Mouse (Mus musculus) telencephalon, adult 2 months (tissue): ENCODE measurements around the gene Vasp.
"Not testable (repeated sequence)": the region's sequence is repeated elsewhere in the genome, so short reads cannot be mapped to it uniquely, and the experiment has no call there.

Source experiments
- DNase-seq: peaks from one replicate; pipeline ENCODE4 v3.0.0-alpha.2; 2011; ENCODE audit warnings: low read depth, low spot score

Vasp gene

GRCm38 (mm10) chr7:19303770-19304169 is 32.2 kb upstream of the Vasp start:
- no peak for DNase-seq

GRCm38 (mm10) chr7:19303046-19303305 is 31.4 kb upstream of the Vasp start:
- DNase-seq: no peak

DNA sequence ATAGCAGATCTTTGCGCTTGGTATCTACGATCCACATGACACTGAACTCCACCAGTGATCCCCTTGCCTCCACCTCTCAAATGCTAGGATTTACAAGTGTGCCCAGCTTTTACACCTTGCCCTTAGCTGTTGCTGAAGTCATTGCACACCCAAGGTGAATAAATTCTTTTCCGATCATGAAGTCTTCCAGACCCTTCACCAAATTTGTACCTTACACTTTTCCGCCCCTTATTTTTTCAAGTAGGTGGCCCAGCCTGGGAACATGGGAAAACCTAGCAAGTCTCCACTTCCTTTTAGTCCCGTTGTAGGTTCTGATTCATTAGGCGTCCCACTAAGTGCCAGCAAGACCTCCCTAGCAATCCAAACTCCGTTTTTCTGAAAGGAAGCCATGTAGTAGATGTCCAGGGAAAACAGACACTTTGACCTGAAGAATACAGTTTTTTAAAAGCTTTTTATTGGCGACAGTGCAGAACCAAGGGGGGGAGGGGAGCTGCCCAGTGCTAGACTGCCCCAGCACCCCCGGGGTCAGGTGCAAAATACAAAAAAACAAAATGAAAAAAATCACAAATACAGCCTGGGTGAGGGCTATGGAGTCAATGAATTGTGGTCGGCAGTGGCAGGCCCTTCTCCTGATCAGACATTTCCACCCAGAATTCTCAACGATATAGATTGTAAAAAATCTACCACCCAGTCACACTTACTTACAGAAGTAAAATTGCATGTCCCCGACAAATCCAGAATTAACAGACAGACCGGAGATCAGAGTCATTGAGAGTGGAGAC is 30.8 kb upstream of the Vasp start:
- DNase-seq: no peak

DNA sequence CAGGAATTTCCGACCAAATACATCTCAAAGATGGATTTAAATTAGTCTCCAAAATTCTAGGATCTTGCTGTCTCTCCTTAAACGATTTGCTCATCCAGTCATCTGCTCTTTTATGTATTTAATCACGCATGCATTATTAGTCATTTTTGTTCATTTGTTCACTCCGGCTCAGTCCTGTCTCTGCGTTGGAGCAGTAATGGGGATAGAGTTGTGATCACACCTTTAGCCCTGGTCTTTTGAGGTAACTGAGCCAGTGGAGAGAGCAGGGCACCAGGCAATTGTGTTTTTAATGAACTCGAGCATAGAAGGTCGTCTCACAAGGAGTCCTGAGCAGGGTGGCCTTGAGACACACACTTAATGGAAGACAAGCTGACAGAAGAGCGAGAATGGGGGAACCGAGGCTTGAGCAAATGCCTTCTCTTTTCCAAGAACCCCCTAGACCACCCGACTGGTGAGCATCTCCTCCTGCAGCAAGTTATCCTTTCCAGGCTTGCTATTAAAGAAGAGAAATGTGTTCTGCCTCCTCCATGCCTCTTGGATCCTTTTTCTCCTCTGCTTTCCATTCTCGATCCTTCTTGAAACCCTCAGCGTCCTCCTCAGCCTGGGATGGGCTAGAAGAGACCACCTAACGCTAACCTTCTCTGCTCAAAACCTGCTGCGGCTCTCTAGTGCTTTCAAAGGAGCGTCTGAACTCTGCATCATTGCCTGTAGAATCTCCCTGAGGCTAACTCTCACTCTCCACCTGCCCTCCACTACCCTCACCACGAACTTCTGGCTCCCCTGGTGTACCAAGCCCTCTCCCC is 30.0 kb upstream of the Vasp start:
- DNase-seq: no peak

GRCm38 (mm10) chr7:19300501-19301421 is 29.1 kb upstream of the Vasp start:
- peak; percentile 78 for DNase-seq

GRCm38 (mm10) chr7:19299194-19299593 is 27.6 kb upstream of the Vasp start:
- DNase-seq: no peak

DNA sequence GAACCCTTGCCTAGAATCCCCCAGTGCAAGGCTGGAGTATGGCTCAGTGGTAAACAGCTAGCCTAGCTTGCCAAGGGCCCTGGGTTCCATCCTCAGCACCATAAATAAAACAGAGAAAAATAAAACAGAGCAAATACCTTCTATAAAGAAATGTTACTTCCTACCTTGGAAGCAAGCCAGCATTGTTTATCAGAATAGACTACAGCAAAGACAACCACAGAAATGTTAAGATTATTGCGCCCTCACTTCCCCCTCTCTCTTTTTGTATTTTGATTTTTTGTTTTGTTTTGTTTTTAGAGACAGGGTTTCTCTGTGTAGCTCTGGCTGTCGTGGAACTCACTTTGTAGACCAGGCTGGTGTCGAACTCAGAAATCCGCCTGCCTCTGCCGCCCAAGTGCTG is 26.2 kb upstream of the Vasp start:
- no peak for DNase-seq

DNA sequence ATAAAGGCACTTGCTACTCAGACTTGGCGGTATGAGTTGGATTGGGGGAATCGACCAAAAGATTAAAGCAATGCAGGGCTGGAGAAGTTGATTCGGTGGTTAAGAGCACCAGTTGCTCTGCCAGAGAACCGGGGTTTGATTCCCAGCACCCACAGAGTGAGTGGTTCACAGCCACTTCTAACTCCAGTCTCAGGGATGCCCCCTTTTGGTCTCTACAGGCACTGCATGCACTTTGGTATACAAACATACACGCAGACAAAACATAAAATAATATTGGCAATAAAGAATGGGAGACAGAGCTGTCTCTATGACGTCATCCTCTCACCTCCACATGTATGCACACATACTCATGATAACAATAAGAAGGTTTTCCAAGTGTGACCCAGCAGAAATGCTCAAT is 25.4 kb upstream of the Vasp start:
- DNase-seq: no peak

- DNase-seq: peak; percentile 92
These were observed 24.0 kb upstream of the Vasp start for GRCm38 (mm10) chr7:19295503-19296185.

GRCm38 (mm10) chr7:19290969-19291596 is 19.5 kb upstream of the Vasp start:
- no peak for DNase-seq

GRCm38 (mm10) chr7:19284763-19285162 is 13.1 kb upstream of the Vasp start:
- no peak for DNase-seq

DNA sequence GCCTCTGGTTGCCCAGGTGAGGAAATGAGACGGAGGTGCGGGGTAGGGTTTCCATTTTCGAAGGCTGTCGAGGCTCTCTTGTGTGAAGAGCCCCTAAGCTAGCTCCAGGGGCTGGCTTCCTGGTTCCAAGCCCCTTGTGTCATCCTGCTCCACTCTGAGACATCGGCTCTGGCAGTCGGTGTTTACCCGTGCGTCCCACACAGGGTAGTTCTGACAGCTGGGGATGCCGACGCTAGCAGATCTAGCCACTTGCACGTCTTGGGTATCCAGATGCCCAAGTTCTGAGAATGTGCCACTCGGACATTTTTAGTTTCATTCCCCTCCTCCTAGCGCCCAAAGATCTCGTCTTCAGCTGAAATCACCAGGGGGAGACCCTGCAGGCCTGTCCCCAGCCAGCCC is 11.8 kb upstream of the Vasp start:
- no peak for DNase-seq

- DNase-seq: no peak
These were observed 11.3 kb upstream of the Vasp start for GRCm38 (mm10) chr7:19282791-19283405.

DNA sequence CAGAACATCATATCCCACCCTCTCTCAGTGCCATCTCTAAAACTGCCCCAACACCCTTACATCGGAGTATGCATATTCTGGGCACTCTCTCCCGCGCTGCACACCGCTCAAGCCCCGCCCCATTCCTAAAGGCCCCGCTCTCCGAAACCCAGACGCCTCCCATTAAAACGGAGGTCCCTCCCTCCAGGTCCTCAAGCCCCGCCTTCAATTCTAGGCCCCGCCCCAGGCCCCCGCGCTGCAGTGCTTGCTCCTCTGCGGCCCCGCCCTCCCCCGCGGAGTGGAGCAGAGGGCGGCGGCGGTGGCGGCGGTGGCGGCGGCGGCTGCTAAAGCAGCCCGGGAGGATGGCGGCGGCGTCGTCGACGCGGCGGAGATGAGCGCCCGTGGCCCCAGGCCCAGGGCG is 10.8 kb upstream of the Vasp start, which contains the start of gene Rtn2:
TSS of gene Rtn2 (plus strand) at position 240 of the 400 bp plus-strand sequence.
- DNase-seq: peak; percentile 64

DNA sequence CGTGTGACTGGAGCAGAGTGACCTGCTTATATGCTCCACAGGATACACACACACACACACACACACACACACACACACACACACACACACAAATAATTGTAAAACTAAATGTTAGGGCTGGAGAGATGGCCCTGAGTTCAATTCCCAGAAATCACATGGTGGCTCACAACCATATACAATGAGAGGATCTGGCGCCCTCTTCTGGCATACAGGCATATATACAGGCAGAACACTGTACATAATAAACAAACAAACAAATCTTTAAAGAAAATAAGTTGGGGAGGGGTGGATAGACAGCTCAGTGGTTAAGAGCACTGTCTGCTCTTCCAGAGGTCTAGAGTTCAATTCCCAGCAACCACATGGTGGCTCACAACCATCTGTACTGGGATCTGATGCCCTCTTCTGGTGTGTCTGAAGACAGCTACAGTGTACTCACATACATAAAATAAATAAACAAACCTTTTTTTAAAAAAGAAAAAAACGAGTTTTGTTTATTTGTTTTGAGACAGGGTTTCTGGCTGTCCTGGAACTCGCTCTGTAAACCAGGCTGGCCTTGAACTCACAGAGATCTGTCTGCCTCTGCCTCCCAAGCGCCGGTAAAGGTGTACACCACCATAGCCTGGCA is 10.2 kb upstream of the Vasp start:
- not testable (repeated sequence) for DNase-seq

- no peak for DNase-seq
These were observed 8.0 kb upstream of the Vasp start, which contains the start of gene Ppm1n for GRCm38 (mm10) chr7:19279581-19280114. Gene Ppm1n, minus strand, starts transcription at chr7:19280064.

- no peak for DNase-seq
These were observed 7.4 kb upstream of the Vasp start for GRCm38 (mm10) chr7:19279052-19279451.

DNA sequence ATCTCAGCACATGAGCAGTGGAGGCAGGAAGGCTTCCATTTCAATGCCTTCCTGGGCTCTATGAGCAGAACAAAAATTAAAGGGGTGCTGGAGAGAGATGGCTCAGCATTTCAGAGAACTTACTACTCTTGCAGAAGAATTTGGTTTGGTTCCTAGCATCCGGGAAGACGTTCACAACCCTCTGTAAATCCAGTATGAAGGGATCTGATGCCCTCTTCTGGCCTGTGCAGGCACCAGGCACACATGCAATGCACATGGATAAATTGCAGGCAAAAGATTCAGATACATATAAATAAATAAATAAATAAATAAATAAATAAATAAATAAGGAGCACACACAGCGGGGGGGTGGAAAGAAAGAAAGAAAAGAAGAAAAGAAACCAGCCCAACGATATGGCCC is 4.6 kb upstream of the Vasp start:
- DNase-seq: no peak

GRCm38 (mm10) chr7:19272173-19272764 is 652 bp upstream of the Vasp start:
- no peak for DNase-seq
